Mouse (Mus musculus): ENCODE results near the gene Gm21366. TPM values are rescaled to one million over a fixed set of nuclear protein-coding genes. Genes with fewer than 3 reads are reported as not detected.
"Not testable (repeated sequence)": the region's sequence is repeated elsewhere in the genome, so short reads cannot be mapped to it uniquely, and the experiment has no call there.

Gene Gm21366
- not detected for total RNA-seq (2021)

DNA sequence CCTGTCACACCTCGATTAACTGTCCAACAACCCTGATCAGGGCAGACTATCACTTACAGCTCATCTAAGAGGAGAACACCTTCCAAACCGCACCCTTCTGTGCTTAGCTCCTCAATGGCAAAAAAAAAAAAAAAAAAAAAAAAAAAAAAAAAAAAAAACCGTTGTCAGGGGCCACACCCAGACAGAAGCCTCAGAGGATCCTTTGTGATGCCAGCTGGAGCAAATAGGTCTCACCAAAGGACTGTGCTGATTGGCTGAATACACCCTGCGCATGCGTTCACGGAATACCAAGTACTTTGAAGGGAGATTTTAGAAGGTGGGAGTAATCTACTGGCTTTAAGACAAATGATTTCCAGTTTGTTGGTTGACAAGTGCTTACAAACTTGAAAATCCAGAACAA is at the start of gene Gm21366:
Gm21366 (minus strand) TSS at position 101 of the 400 bp plus-strand sequence.
- intact Hi-C loops (cut with DNase I); DNase-seq (ENCODE audit: extremely low spot score in 1 of 2, low spot score in 2 of 2): not testable (repeated sequence)
